Mouse (Mus musculus) midbrain, embryonic 13.5 days (tissue): ENCODE measurements around the gene Tekt1. TPM values are rescaled to one million over a fixed set of nuclear protein-coding genes. Genes with fewer than 3 reads are reported as not detected.
"Not testable (repeated sequence)": the region's sequence is repeated elsewhere in the genome, so short reads cannot be mapped to it uniquely, and the experiment has no call there.

Experiments used
- ATAC-seq: fragments of 200-750 bp; cut with Nextera tagmentation; 2 replicates; pipeline ENCODE4 v1.8.0; 2017; ENCODE audit warnings: mild to moderate bottlenecking, moderate TSS enrichment, moderate library complexity
- H3K27ac ChIP-seq: fragments of 300-500 bp; sonication (generic); 2 replicates; pipeline ENCODE4 v1.5.1; 2015; ENCODE audit warnings: inconsistent platforms, mild to moderate bottlenecking, moderate library complexity
- H3K27me3 ChIP-seq: fragments of 300-500 bp; sonication (generic); 2 replicates; pipeline ENCODE4 v1.6.1; 2015; ENCODE audit warnings: mild to moderate bottlenecking, inconsistent platforms
- H3K36me3 ChIP-seq: fragments of 300-500 bp; sonication (generic); 2 replicates; pipeline ENCODE4 v1.6.1; 2015; ENCODE audit warnings: mild to moderate bottlenecking, inconsistent platforms
- H3K4me1 ChIP-seq: fragments of 300-500 bp; sonication (generic); replicated peaks from 2 replicates; pipeline ENCODE4 v1.6.1; 2015; ENCODE audit warnings: inconsistent platforms
- H3K4me2 ChIP-seq: fragments of 300-500 bp; sonication (generic); replicated peaks from 2 replicates; pipeline ENCODE4 v1.6.1; 2015; ENCODE audit warnings: moderate library complexity, mild to moderate bottlenecking, inconsistent platforms
- H3K4me3 ChIP-seq: fragments of 300-500 bp; sonication (generic); replicated peaks from 2 replicates; pipeline ENCODE4 v1.5.1; 2015; ENCODE audit warnings: mild to moderate bottlenecking, inconsistent platforms
- H3K9ac ChIP-seq: fragments of 300-500 bp; sonication (generic); replicated peaks from 2 replicates; pipeline ENCODE4 v1.6.1; 2015; ENCODE audit warnings: mild to moderate bottlenecking, inconsistent platforms
- H3K9me3 ChIP-seq: fragments of 300-500 bp; sonication (generic); 2 replicates; pipeline ENCODE4 v1.6.1; 2016; ENCODE audit warnings: mild to moderate bottlenecking, inconsistent platforms
- WGBS: fragments of 180-500 bp; shearing (Covaris S2); methylation state at CpG from one replicate; pipeline ENCODE4 v1.1.7; 2015; 5-methylcytosine and 5-hydroxymethylcytosine counted together
- polyA plus RNA-seq: library from polyadenylated mRNA; unstranded; fragments of >200 nt; fragmentation: Nextera tagmentation; extraction: Ambion mirVana; gene quantifications from 2 replicates; pipeline ENCODE4 v1.2.1, GENCODE M21; 2015

Gene Tekt1
- polyA plus RNA-seq, 1 experiment from 2014 or later, result 6.8 TPM

- ATAC-seq, result no peak
- H3K36me3 ChIP-seq, result no peaks in the 10 kb centered on the region
- H3K27me3 ChIP-seq, result no peaks in the 10 kb centered on the region
- H3K9me3 ChIP-seq, result no peaks in the 10 kb centered on the region
- 80% methylated on average over 3 of the region's 3 CpGs for WGBS
- 0 out of 2 replicates have a peak, but pooled peaks cover 2% of the 10 kb centered on the region for H3K4me1 ChIP-seq
- no peak overlapping the region for H3K9ac ChIP-seq
- no peak overlapping the region for H3K27ac ChIP-seq
- no peak overlapping the region for H3K4me3 ChIP-seq
- H3K4me2 ChIP-seq, result no peak overlapping the region
These were observed 9.1 kb downstream of the Tekt1 start for GRCm38 (mm10) chr11:72353186-72353585.

DNA sequence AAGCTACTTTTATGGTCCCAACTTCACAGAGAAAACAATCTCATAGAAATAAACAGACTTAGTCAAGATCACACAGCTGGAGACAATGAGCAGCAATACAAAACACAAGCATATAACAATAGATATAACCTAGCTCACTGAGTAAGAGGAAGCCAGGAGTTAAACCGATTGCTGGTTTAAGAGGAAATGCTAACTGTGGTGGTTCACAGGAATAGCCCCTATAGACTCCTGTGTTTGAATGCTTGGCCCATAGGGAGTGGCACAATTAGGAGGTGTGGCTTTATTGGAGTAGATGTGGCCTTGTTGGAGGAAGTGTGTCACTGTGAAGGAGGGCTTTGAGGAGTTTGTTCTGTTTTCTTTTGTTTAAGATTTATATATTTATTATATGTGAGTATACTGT is 10.0 kb downstream of the Tekt1 start:
- no peaks in the 10 kb centered on the region for H3K27me3 ChIP-seq
- 83% methylated on average over 1 of the region's 1 CpGs for WGBS
- H3K4me3 ChIP-seq, result no peak overlapping the region
- H3K4me2 ChIP-seq, result no peak overlapping the region
- no peaks in the 10 kb centered on the region for H3K36me3 ChIP-seq
- no peak overlapping the region for H3K9ac ChIP-seq
- no peaks in the 10 kb centered on the region for H3K9me3 ChIP-seq
- no peak overlapping the region for H3K27ac ChIP-seq
- H3K4me1 ChIP-seq, result 0 out of 2 replicates have a peak, but pooled peaks cover 2% of the 10 kb centered on the region
- ATAC-seq, result no peak

DNA sequence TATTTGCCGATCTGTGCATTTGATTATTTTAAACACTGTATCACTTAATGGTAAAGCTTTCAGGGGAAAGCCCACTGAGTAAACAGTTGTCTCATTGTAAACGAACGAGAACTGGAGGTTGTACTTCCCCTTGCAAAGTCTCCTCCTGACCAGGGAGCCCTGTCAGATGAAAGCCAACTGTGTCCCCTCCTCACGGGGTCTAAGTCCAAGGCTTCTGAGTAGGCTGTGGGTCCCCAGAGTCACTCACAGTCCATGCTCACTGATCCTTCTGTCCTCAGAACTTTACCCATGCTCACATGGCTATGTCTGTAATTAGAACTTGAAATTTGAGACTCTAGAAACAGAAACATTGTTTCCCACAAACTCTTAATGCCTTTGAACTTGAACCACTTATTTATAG is 12.6 kb downstream of the Tekt1 start:
- Histone ChIP-seq H3K27me3 (no peaks in the 10 kb centered on the region), H3K4me1 (no peaks in the 10 kb centered on the region), H3K9me3 (0 out of 2 replicates have a peak, but pooled peaks cover 4% of the 10 kb centered on the region), H3K27ac (no peak overlapping the region), H3K4me3 (no peak overlapping the region), H3K4me2 (no peak overlapping the region), H3K36me3 (no peaks in the 10 kb centered on the region), H3K9ac (no peak overlapping the region)
- ATAC-seq, result no peak
- 74% methylated on average over 4 of the region's 4 CpGs for WGBS

DNA sequence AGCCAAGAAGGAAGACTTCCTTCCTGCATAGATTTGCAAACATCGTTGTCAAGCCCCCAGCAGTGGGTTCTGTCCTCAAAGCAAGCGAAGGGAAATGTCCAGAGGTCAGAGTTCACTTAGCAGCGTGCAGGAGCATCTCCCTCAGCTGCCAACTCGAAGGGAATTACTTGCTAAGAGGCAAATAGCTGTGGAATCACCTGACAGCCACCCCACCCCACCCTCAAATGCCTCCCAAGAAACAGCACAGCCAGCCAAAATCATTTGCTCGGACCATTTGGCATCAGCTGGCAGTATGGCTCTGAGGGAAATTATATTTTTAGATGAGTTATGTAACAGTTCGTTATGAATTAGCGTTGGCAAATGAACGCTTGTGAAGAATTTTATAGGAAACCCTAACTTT is 13.2 kb downstream of the Tekt1 start:
- H3K36me3 ChIP-seq, result no peaks in the 10 kb centered on the region
- no peak overlapping the region for H3K27ac ChIP-seq
- no peak overlapping the region for H3K4me2 ChIP-seq
- H3K4me3 ChIP-seq, result no peak overlapping the region
- WGBS, result 62% methylated on average over 8 of the region's 8 CpGs
- 0 out of 2 replicates have a peak, but pooled peaks cover 4% of the 10 kb centered on the region for H3K9me3 ChIP-seq
- H3K27me3 ChIP-seq, result no peaks in the 10 kb centered on the region
- no peak for ATAC-seq
- no peak overlapping the region for H3K9ac ChIP-seq
- no peaks in the 10 kb centered on the region for H3K4me1 ChIP-seq

GRCm38 (mm10) chr11:72348563-72348962 is 13.7 kb downstream of the Tekt1 start:
- H3K4me2 ChIP-seq, result no peak overlapping the region
- 78% methylated on average over 10 of the region's 10 CpGs for WGBS
- no peaks in the 10 kb centered on the region for H3K4me1 ChIP-seq

GRCm38 (mm10) chr11:72344486-72344885 is 17.8 kb downstream of the Tekt1 start:
- no peak overlapping the region for H3K9ac ChIP-seq
- H3K9me3 ChIP-seq, result 0 out of 2 replicates have a peak, but pooled peaks cover 4% of the 10 kb centered on the region
- H3K4me3 ChIP-seq, result no peak overlapping the region
- WGBS, result 92% methylated on average over 11 of the region's 11 CpGs
- no peak overlapping the region for H3K27ac ChIP-seq
- no peaks in the 10 kb centered on the region for H3K27me3 ChIP-seq
- no peaks in the 10 kb centered on the region for H3K4me1 ChIP-seq
- no peaks in the 10 kb centered on the region for H3K36me3 ChIP-seq
- no peak for ATAC-seq
- H3K4me2 ChIP-seq, result no peak overlapping the region

More at GRCm38 (mm10) chr11:72348563-72348962, 13.7 kb downstream of the Tekt1 start:
- no peak overlapping the region for H3K4me3 ChIP-seq
- no peaks in the 10 kb centered on the region for H3K27me3 ChIP-seq
- H3K9ac ChIP-seq, result no peak overlapping the region
- no peak for ATAC-seq
- no peaks in the 10 kb centered on the region for H3K36me3 ChIP-seq
- no peak overlapping the region for H3K27ac ChIP-seq
- 0 out of 2 replicates have a peak, but pooled peaks cover 4% of the 10 kb centered on the region for H3K9me3 ChIP-seq

GRCm38 (mm10) chr11:72343904-72344303 is 18.3 kb downstream of the Tekt1 start:
- H3K27ac ChIP-seq, result no peak overlapping the region
- no peak overlapping the region for H3K4me3 ChIP-seq
- H3K36me3 ChIP-seq, result no peaks in the 10 kb centered on the region
- WGBS, result 29% methylated on average over 8 of the region's 8 CpGs
- no peak overlapping the region for H3K4me2 ChIP-seq
- H3K4me1 ChIP-seq, result peaks cover 3% of the 10 kb centered on the region
- H3K9ac ChIP-seq, result no peak overlapping the region
- no peak for ATAC-seq
- H3K9me3 ChIP-seq, result 0 out of 2 replicates have a peak, but pooled peaks cover 4% of the 10 kb centered on the region
- H3K27me3 ChIP-seq, result no peaks in the 10 kb centered on the region

- not testable (repeated sequence) for H3K4me2 ChIP-seq, ATAC-seq, H3K9me3 ChIP-seq, H3K27ac ChIP-seq, H3K4me1 ChIP-seq, H3K36me3 ChIP-seq, H3K27me3 ChIP-seq, H3K4me3 ChIP-seq, H3K9ac ChIP-seq
- WGBS, result 92% methylated on average over 5 of the region's 5 CpGs
These were observed 19.0 kb downstream of the Tekt1 start for GRCm38 (mm10) chr11:72343238-72343625.

DNA sequence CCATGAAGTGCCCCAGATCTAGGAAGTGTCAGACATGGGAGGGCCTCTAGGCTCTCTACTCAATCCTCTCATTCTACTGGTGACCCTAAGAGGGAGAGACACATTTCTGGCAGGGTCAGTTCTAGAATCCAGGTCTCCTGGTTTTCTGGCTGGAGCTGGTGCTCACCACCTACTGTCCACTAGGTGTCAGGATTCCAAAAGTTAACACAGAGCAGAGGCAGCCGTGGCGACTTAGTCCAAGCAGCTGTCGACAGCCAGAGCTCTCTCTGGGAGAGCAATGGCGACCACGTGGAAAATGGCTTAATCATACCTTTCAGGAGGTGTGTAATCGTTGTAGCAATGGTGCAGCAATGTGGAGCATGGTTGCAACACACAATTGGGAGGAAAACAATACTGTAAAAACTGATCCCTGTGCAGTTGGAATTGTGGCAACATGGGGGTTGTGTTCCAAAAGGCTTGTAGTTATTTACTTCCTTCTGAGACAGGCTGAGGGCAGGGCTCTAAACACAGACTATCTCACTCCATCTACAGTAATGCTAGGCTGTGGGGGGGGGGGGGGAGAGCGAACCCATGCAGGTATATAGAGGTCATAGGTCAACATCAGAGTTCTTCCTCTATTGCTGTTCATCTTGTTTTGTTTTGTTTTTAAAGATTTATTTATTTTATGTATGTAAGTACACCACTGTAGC is 19.5 kb downstream of the Tekt1 start:
- H3K27me3 ChIP-seq, result no peaks in the 10 kb centered on the region
- H3K4me2 ChIP-seq, result peak overlapping the region; percentile 26; the same call in 1 of the 2 replicates
- H3K4me3 ChIP-seq, result no peak overlapping the region
- H3K9me3 ChIP-seq, result 0 out of 2 replicates have a peak, but pooled peaks cover 4% of the 10 kb centered on the region
- WGBS, result 14% methylated on average over 7 of the region's 7 CpGs
- H3K36me3 ChIP-seq, result no peaks in the 10 kb centered on the region
- H3K4me1 ChIP-seq, result peaks cover 12% of the 10 kb centered on the region
- peak; percentile 88 for ATAC-seq
- H3K27ac ChIP-seq, result no peak overlapping the region
- H3K9ac ChIP-seq, result no peak overlapping the region

DNA sequence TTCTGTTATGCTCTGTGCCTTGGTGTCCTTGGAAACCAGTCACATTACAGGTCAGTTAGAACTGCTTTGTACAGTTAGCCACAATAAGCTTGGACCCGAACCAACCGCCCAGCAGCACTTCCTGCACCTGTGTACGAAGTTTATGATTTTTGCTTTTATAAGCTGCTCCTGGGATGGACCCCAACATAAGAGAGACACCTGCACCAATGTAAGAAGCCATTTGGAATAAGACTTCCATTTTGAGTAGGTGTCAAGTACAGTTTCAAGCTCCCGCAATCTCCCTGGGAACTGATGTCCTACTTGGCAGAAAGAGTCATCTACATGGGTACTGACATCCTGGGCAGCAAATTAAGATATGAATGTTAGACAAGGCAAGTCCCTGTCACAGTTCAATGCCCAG is 22.5 kb downstream of the Tekt1 start:
- Histone ChIP-seq H3K27me3 (no peaks in the 10 kb centered on the region), H3K9me3 (no peaks in the 10 kb centered on the region), H3K9ac (no peak overlapping the region), H3K36me3 (no peaks in the 10 kb centered on the region), H3K4me2 (no peak overlapping the region), H3K4me3 (no peak overlapping the region), H3K4me1 (peaks cover 12% of the 10 kb centered on the region), H3K27ac (no peak overlapping the region)
- no peak for ATAC-seq
- 75% methylated on average over 4 of the region's 4 CpGs for WGBS

DNA sequence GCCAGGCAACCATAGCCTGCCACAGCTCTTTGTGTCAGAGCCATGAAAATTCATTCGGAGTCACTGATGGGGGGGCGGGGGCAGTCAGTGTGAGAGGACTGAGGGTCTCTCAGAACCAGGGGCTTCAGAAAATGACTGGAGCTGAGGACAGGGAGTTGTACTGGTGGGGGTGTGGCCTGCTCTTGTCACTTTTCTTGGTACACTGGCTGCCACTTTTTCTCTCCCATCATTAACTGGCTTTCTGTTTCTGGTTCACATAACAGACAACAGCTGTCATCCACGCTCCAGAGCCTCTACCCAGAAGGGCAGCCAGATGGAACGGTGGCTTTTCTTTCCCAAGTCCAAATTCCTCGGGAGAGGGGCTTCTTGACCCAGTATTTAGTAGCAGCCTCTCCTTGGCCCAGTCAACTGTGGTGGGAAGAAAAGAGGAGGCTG is 23.8 kb downstream of the Tekt1 start:
- Histone ChIP-seq H3K4me2 (no peak overlapping the region), H3K4me3 (no peak overlapping the region), H3K36me3 (no peaks in the 10 kb centered on the region), H3K9ac (no peak overlapping the region), H3K4me1 (peaks cover 12% of the 10 kb centered on the region), H3K27me3 (no peaks in the 10 kb centered on the region), H3K27ac (no peak overlapping the region), H3K9me3 (no peaks in the 10 kb centered on the region)
- WGBS, result 20% methylated on average over 5 of the region's 5 CpGs
- peak; percentile 70 for ATAC-seq

DNA sequence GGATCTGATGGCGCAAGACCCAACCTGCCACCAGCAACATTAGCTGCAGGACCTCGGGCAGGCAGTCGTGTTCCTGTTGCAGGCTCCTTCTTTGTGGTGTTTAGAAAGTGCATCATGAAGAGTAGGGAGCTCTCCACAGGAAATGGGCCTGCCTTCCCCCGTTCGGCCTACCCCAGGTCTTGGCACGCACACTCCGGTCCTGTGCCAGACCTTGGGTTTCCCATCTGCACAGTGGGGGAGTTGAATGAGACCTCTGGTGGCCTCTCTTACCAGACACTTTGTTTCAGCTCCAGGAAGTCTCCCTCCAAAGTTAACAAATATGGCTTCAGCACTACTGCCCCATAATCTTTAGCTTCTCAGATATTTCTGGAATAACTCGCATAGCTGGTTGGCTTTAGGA is 25.5 kb downstream of the Tekt1 start:
- no peaks in the 10 kb centered on the region for H3K9me3 ChIP-seq
- no peak overlapping the region for H3K27ac ChIP-seq
- H3K4me1 ChIP-seq, result peaks cover 12% of the 10 kb centered on the region
- no peak overlapping the region for H3K4me2 ChIP-seq
- H3K9ac ChIP-seq, result no peak overlapping the region
- H3K27me3 ChIP-seq, result no peaks in the 10 kb centered on the region
- H3K4me3 ChIP-seq, result no peak overlapping the region
- no peak for ATAC-seq
- 90% methylated on average over 8 of the region's 8 CpGs for WGBS
- no peaks in the 10 kb centered on the region for H3K36me3 ChIP-seq

- peaks cover 12% of the 10 kb centered on the region for H3K4me1 ChIP-seq
- H3K4me2 ChIP-seq, result no peak overlapping the region
- ATAC-seq, result no peak
- no peaks in the 10 kb centered on the region for H3K36me3 ChIP-seq
- no peaks in the 10 kb centered on the region for H3K27me3 ChIP-seq
- no peak overlapping the region for H3K9ac ChIP-seq
- no peak overlapping the region for H3K4me3 ChIP-seq
- 82% methylated on average over 4 of the region's 4 CpGs for WGBS
- no peak overlapping the region for H3K27ac ChIP-seq
- H3K9me3 ChIP-seq, result no peaks in the 10 kb centered on the region
These were observed 27.6 kb downstream of the Tekt1 start for GRCm38 (mm10) chr11:72334653-72335052.
